Mouse (Mus musculus) liver, postnatal 0 days (tissue): Measurements from ENCODE around the gene Bach1.
"Not testable (repeated sequence)": the region's sequence is repeated elsewhere in the genome, so short reads cannot be mapped to it uniquely, and the experiment has no call there.

Experiments
- CTCF ChIP-seq: sonication (generic); IDR thresholded peaks from 2 replicates; pipeline ENCODE4 v1.5.1; 2016; ENCODE audit warnings: antibody characterized with exemption, low read depth
- EP300 ChIP-seq: IDR thresholded peaks from 2 replicates; pipeline ENCODE4 v1.6.1; 2016; ENCODE audit warnings: antibody characterized with exemption, low read depth, mild to moderate bottlenecking

DNA sequence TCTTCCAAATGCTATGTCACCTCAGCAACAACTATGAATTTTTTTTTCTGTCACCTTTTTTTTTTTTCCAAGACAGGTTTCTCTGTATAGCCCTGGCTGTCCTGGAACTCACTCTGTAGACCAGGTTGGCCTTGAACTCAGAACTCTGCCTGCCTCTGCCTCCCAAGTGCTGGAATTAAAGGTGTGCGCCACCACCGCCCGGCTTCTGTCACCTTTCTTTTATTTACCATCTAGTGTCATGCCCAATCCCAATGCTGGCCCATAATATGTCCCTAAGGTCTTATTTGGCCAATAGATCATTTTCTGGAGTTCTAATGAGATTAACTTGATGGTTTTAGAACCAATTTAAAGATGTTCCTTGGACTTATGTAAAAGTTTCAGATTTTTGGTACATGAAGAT is 10.4 kb upstream of the Bach1 start:
- TF ChIP-seq CTCF, EP300: not testable (repeated sequence)
